Mouse (Mus musculus) kidney, postnatal 0 days (tissue): ENCODE data around the gene Zfp967. TPM values are rescaled to one million over a fixed set of nuclear protein-coding genes. Genes with fewer than 3 reads are reported as not detected.
"Not testable (repeated sequence)": the region's sequence is repeated elsewhere in the genome, so short reads cannot be mapped to it uniquely, and the experiment has no call there.

ENCODE experiments used
- ATAC-seq: fragments of 200-750 bp; cut with Nextera tagmentation; replicated peaks from 2 replicates; pipeline ENCODE4 v1.8.0; 2017; ENCODE audit warnings: low read depth, moderate number of reproducible peaks, moderate TSS enrichment, moderate library complexity; ENCODE audit not compliant: low FRiP score
- DNase-seq: peaks from one replicate; pipeline ENCODE4 v3.0.0-alpha.2; 2016; ENCODE audit warnings: low spot score
- H3K27ac ChIP-seq: fragments of 300-500 bp; sonication (generic); 2 replicates; pipeline ENCODE4 v1.5.1; 2014; ENCODE audit warnings: mild to moderate bottlenecking
- H3K27me3 ChIP-seq: fragments of 300-500 bp; sonication (generic); 2 replicates; pipeline ENCODE4 v1.6.1; 2014; ENCODE audit warnings: low read length, mixed read lengths; ENCODE audit not compliant: insufficient read depth
- H3K36me3 ChIP-seq: fragments of 300-500 bp; sonication (generic); 2 replicates; pipeline ENCODE4 v1.6.1; 2014; ENCODE audit warnings: low read length, mixed read lengths; ENCODE audit not compliant: insufficient read depth
- H3K4me1 ChIP-seq: fragments of 300-500 bp; sonication (generic); replicated peaks from 2 replicates; pipeline ENCODE4 v1.6.1; 2014; ENCODE audit warnings: antibody characterized with exemption, low read length, mixed read lengths; ENCODE audit not compliant: insufficient read depth
- H3K4me2 ChIP-seq: fragments of 300-500 bp; sonication (generic); 2 replicates; pipeline ENCODE4 v1.6.1; 2014; ENCODE audit warnings: mild to moderate bottlenecking, low read length, moderate library complexity, mixed read lengths
- H3K4me3 ChIP-seq: fragments of 300-500 bp; sonication (generic); replicated peaks from 2 replicates; pipeline ENCODE4 v1.5.1; 2014; ENCODE audit warnings: low read depth, low read length
- H3K9ac ChIP-seq: fragments of 300-500 bp; sonication (generic); 2 replicates; pipeline ENCODE4 v1.6.1; 2014; ENCODE audit warnings: low read depth, low read length
- H3K9me3 ChIP-seq: fragments of 300-500 bp; sonication (generic); replicated peaks from 2 replicates; pipeline ENCODE4 v1.6.1; 2016; ENCODE audit warnings: low read length, inconsistent platforms, mixed read lengths
- WGBS: fragments of 180-500 bp; shearing (Covaris S2); extraction: QIAGEN DNeasy Blood & Tissue Kit; methylation state at CpG from one replicate; pipeline ENCODE4 v1.1.7; 2014; 5-methylcytosine and 5-hydroxymethylcytosine counted together
- polyA plus RNA-seq: library from polyadenylated mRNA; unstranded; fragments of >200 nt; fragmentation: Nextera tagmentation; extraction: Ambion mirVana; gene quantifications from 2 replicates; pipeline ENCODE4 v1.2.1, GENCODE M21; 2015

Zfp967 gene
- not detected in 2 replicates for polyA plus RNA-seq

DNA sequence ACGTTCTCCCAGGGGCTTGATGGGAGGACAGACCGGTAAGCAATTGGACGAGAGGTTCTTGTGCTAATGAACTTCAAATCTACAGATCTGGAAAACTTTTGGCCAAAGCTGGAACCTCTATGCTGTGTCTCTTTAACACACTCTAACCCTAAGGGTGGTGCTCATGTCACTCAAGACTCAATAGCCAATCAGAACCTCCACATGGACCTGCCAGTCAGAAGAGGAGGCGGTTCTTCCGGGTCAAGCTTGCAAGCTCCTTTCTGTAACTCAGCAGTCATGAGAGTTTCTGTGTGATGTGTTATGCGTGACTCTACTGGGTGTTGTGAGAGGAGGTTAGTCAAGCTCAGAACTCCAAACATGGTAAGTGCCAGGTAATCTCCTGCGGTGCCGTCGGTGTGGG is at the start of gene Zfp967:
Zfp967 (plus strand) TSS at position 301 of the 400 bp plus-strand sequence.
- H3K27ac ChIP-seq, ATAC-seq, H3K27me3 ChIP-seq, H3K4me2 ChIP-seq, DNase-seq, H3K4me1 ChIP-seq, H3K36me3 ChIP-seq, H3K9ac ChIP-seq, H3K9me3 ChIP-seq, H3K4me3 ChIP-seq: not testable (repeated sequence)
- no CpG with 5 or more reads among the region's 9 CpGs for WGBS

DNA sequence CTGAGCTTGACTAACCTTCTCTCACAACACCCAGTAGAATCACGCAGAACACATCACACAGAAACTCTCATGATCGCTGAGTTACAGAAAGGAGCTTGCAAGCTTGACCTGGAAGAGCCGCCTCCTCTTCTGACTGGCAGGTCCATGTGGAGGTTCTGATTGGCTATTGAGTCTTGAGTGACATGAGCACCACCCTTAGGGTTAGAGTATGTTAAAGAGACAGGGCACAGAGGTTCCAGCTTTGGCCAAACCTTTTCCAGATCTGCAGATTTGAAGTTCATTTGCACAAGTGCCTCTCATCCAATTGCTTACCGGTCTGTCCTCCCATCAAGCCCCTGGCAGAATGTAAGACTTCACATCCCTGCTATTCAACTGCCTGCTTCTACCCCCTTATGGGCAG is 34.2 kb upstream of the Zfp967 start, which contains the start of gene Gm14434:
Gm14434 (minus strand) TSS at position 101 of the 400 bp plus-strand sequence.
- H3K4me2 ChIP-seq, H3K9ac ChIP-seq, H3K27ac ChIP-seq, H3K27me3 ChIP-seq, H3K4me1 ChIP-seq, DNase-seq, H3K9me3 ChIP-seq, H3K36me3 ChIP-seq, ATAC-seq, H3K4me3 ChIP-seq: not testable (repeated sequence)
- whole genome bisulfite sequencing, result no CpG with 5 or more reads among the region's 4 CpGs

Other genes with a start within 250 kb of the Zfp967 start
- not detected in 2 replicates for gene Gm11009, start 201.6 kb upstream of the Zfp967 start, polyA plus RNA-seq
- 12.6 and 16.0 TPM in 2 replicates for gene Gm14435, start 97.5 kb upstream of the Zfp967 start, polyA plus RNA-seq
- gene Gm14434, start 34.3 kb upstream of the Zfp967 start, polyA plus RNA-seq, result 14.7 and 16.5 TPM in 2 replicates
- gene Gm14308, start 115.3 kb downstream of the Zfp967 start, polyA plus RNA-seq, result 16.0 and 22.2 TPM in 2 replicates
- gene Zfp973, start 149.5 kb downstream of the Zfp967 start, polyA plus RNA-seq, result 7.9 and 8.1 TPM in 2 replicates
- gene Gm14305, start 187.3 kb downstream of the Zfp967 start, polyA plus RNA-seq, result 31.5 and 36.5 TPM in 2 replicates